In genomic region chr14:32906545-32906944, GRCm38 (mm10) we compare ENCODE assay signal across 21 mouse cellular contexts. TPM values are rescaled to one million over a fixed set of nuclear protein-coding genes. Genes with fewer than 3 reads are reported as not detected.
DNase-seq lines count a peak whose midpoint lies in the region; ATAC-seq and TF ChIP-seq lines count a peak whose summit lies in the region.
"Had no signal": no experiment of that assay in that cellular context is flagged by ENCODE, and none has a peak within 500 bp of the region (broad histone marks: within the 10 kb centered on the region; RNA-seq: fewer than 3 reads in every experiment).

No protein-coding gene starts in this region.

- no peaks in the 10 kb centered on the region for H3K27me3 ChIP-seq in forebrain, embryonic 14.5 days (replicated peaks; ENCODE audit: control insufficient read depth, insufficient read depth, low read length)
- no peaks in the 10 kb centered on the region for H3K27me3 ChIP-seq in forebrain, embryonic 10.5 days (ENCODE audit: poor library complexity, severe bottlenecking)
- H3K27me3 ChIP-seq in hindbrain, postnatal 0 days (ENCODE audit: insufficient read depth, low read length), result no peaks in the 10 kb centered on the region
- H3K27me3 ChIP-seq in hindbrain, embryonic 12.5 days, result no peaks in the 10 kb centered on the region
- H3K27me3 ChIP-seq in midbrain, embryonic 14.5 days (ENCODE audit: control insufficient read depth, insufficient read depth, low read length), result no peaks in the 10 kb centered on the region
- H3K27me3 ChIP-seq in midbrain, embryonic 10.5 days (ENCODE audit: low read depth, poor library complexity, severe bottlenecking), result no peaks in the 10 kb centered on the region
- H3K27me3 ChIP-seq: embryonic facial prominence, embryonic 12.5 days; hindbrain, embryonic 13.5 days had no signal

- peak; percentile 54; the same call in 1 of the 2 replicates for ATAC-seq in forebrain, embryonic 14.5 days
- 0 out of 2 replicates have a peak, but pooled peaks have one; percentile 32 for ATAC-seq in hindbrain, postnatal 0 days
- no peak for ATAC-seq in hindbrain, embryonic 12.5 days (ENCODE audit: low FRiP score)
- ATAC-seq in midbrain, embryonic 14.5 days (ENCODE audit: low FRiP score, low TSS enrichment), result no peak
- ATAC-seq: inflammation-experienced regulatory T-cells, adult 6 months; intestine, postnatal 0 days had no signal

- TF ChIP-seq POLR2A in brain, embryonic 14.5 days (IDR thresholded peaks at IDR 0.05; ENCODE audit: borderline replicate concordance, extremely low read depth, insufficient read depth, insufficient read length, poor library complexity, severe bottlenecking), result no peak

- 0 out of 2 replicates have a peak, but pooled peaks have one; percentile 6 for TF ChIP-seq CTCF in hindbrain, postnatal 0 days (IDR thresholded peaks at IDR 0.05; ENCODE audit: low read depth)
- no peak; the same call in 1 of the 2 replicates for TF ChIP-seq CTCF in brain, embryonic 14.5 days (IDR thresholded peaks at IDR 0.05; ENCODE audit: borderline replicate concordance, extremely low read depth, insufficient read depth, insufficient read length)

- WGBS in forebrain, embryonic 14.5 days, result 35% methylated on average over 3 of the region's 3 CpGs
- whole genome bisulfite sequencing in forebrain, embryonic 10.5 days, result 93% methylated on average over 3 of the region's 3 CpGs
- 40% methylated on average over 3 of the region's 3 CpGs for WGBS in hindbrain, postnatal 0 days
- 85% methylated on average over 3 of the region's 3 CpGs for WGBS in hindbrain, embryonic 12.5 days
- 77% methylated on average over 3 of the region's 3 CpGs for WGBS in midbrain, embryonic 14.5 days
- WGBS in midbrain, embryonic 10.5 days, result 93% methylated on average over 3 of the region's 3 CpGs

- no peak overlapping the region for H3K9ac ChIP-seq in forebrain, embryonic 14.5 days (ENCODE audit: low read length)
- H3K9ac ChIP-seq in hindbrain, postnatal 0 days (replicated peaks; ENCODE audit: low read length), result no peak overlapping the region
- H3K9ac ChIP-seq in hindbrain, embryonic 12.5 days, result no peak overlapping the region
- no peak overlapping the region for H3K9ac ChIP-seq in midbrain, embryonic 14.5 days (replicated peaks; ENCODE audit: low read length)
- H3K9ac ChIP-seq: embryonic facial prominence, embryonic 12.5 days; hindbrain, embryonic 13.5 days had no signal

- no peak overlapping the region for H3K4me2 ChIP-seq in forebrain, embryonic 14.5 days (ENCODE audit: low read length)
- H3K4me2 ChIP-seq in hindbrain, postnatal 0 days (ENCODE audit: low read depth, low read length), result no peak overlapping the region
- no peak overlapping the region for H3K4me2 ChIP-seq in hindbrain, embryonic 12.5 days (replicated peaks)
- no peak overlapping the region for H3K4me2 ChIP-seq in midbrain, embryonic 14.5 days (ENCODE audit: low read length)
- H3K4me2 ChIP-seq: embryonic facial prominence, embryonic 12.5 days; hindbrain, embryonic 13.5 days had no signal

- 0 out of 2 replicates have a peak, but pooled peaks cover 2% of the 10 kb centered on the region for H3K4me1 ChIP-seq in forebrain, embryonic 14.5 days (ENCODE audit: control insufficient read depth, insufficient read depth, low read length)
- H3K4me1 ChIP-seq in forebrain, embryonic 10.5 days, result no peaks in the 10 kb centered on the region
- no peaks in the 10 kb centered on the region for H3K4me1 ChIP-seq in hindbrain, postnatal 0 days (ENCODE audit: insufficient read depth, low read length)
- no peaks in the 10 kb centered on the region for H3K4me1 ChIP-seq in hindbrain, embryonic 12.5 days
- H3K4me1 ChIP-seq in midbrain, embryonic 14.5 days (ENCODE audit: control insufficient read depth, insufficient read depth, low read length), result no peaks in the 10 kb centered on the region
- H3K4me1 ChIP-seq in midbrain, embryonic 10.5 days, result no peaks in the 10 kb centered on the region
- H3K4me1 ChIP-seq: embryonic facial prominence, embryonic 12.5 days had no signal

- peak; percentile 78 for DNase-seq in forebrain, embryonic 14.5 days (ENCODE audit: low spot score)
- DNase-seq in forebrain, embryonic 10.5 days (ENCODE audit: extremely low spot score, low spot score), result no peak
- peak; percentile 63 for DNase-seq in hindbrain, postnatal 0 days (ENCODE audit: low spot score)
- DNase-seq in midbrain, embryonic 14.5 days, result peak; percentile 38
- no peak for DNase-seq in midbrain, embryonic 10.5 days (ENCODE audit: low spot score)
- DNase-seq in brain, embryonic 14.5 days (ENCODE audit: low read depth), result peak; percentile 84
- DNase-seq in frontal cortex, postnatal 36 days (ENCODE audit: low spot score in 2 of 2), result no peak
- DNase-seq: adrenal gland, adult 8-10 months; adrenal gland, postnatal 36 days; cerebellum, adult 11-12 months; cerebellum, postnatal 25 days; gastrocnemius, postnatal 10 days; heart, adult 18-20 months; heart, postnatal 10 days; heart, postnatal 4 days had no signal

- H3K27ac ChIP-seq in forebrain, embryonic 14.5 days (ENCODE audit: low read depth, low read length), result no peak overlapping the region
- no peak overlapping the region for H3K27ac ChIP-seq in forebrain, embryonic 10.5 days
- H3K27ac ChIP-seq in hindbrain, postnatal 0 days, result no peak overlapping the region
- no peak overlapping the region for H3K27ac ChIP-seq in hindbrain, embryonic 12.5 days
- no peak overlapping the region for H3K27ac ChIP-seq in midbrain, embryonic 14.5 days (replicated peaks; ENCODE audit: low read depth, low read length)
- no peak overlapping the region for H3K27ac ChIP-seq in midbrain, embryonic 10.5 days (replicated peaks)
- H3K27ac ChIP-seq: embryonic facial prominence, embryonic 12.5 days; heart, embryonic 10.5 days; hindbrain, embryonic 13.5 days had no signal

- no peaks in the 10 kb centered on the region for H3K36me3 ChIP-seq in forebrain, embryonic 14.5 days (ENCODE audit: control insufficient read depth, insufficient read depth, low read length)
- no peaks in the 10 kb centered on the region for H3K36me3 ChIP-seq in forebrain, embryonic 10.5 days (replicated peaks)
- no peaks in the 10 kb centered on the region for H3K36me3 ChIP-seq in hindbrain, postnatal 0 days (ENCODE audit: insufficient read depth, low read length)
- no peaks in the 10 kb centered on the region for H3K36me3 ChIP-seq in hindbrain, embryonic 12.5 days
- H3K36me3 ChIP-seq in midbrain, embryonic 14.5 days (ENCODE audit: control insufficient read depth, insufficient read depth, low read length), result no peaks in the 10 kb centered on the region
- no peaks in the 10 kb centered on the region for H3K36me3 ChIP-seq in midbrain, embryonic 10.5 days
- H3K36me3 ChIP-seq: embryonic facial prominence, embryonic 12.5 days; heart, embryonic 10.5 days; hindbrain, embryonic 13.5 days had no signal

- H3K4me3 ChIP-seq in forebrain, embryonic 14.5 days (ENCODE audit: low read depth, low read length), result no peak overlapping the region
- H3K4me3 ChIP-seq in forebrain, embryonic 10.5 days, result no peak overlapping the region
- no peak overlapping the region for H3K4me3 ChIP-seq in hindbrain, postnatal 0 days (ENCODE audit: low read length)
- H3K4me3 ChIP-seq in hindbrain, embryonic 12.5 days, result no peak overlapping the region
- no peak overlapping the region for H3K4me3 ChIP-seq in midbrain, embryonic 14.5 days (replicated peaks; ENCODE audit: low read depth, low read length)
- no peak overlapping the region for H3K4me3 ChIP-seq in midbrain, embryonic 10.5 days
- H3K4me3 ChIP-seq: embryonic facial prominence, embryonic 12.5 days; heart, embryonic 10.5 days; hindbrain, embryonic 13.5 days had no signal

- no peaks in the 10 kb centered on the region for H3K9me3 ChIP-seq in forebrain, embryonic 14.5 days (replicated peaks; ENCODE audit: control insufficient read depth, low read length)
- H3K9me3 ChIP-seq in forebrain, embryonic 10.5 days, result no peaks in the 10 kb centered on the region
- H3K9me3 ChIP-seq in hindbrain, postnatal 0 days (ENCODE audit: low read length), result no peaks in the 10 kb centered on the region
- no peaks in the 10 kb centered on the region for H3K9me3 ChIP-seq in hindbrain, embryonic 12.5 days (replicated peaks)
- no peaks in the 10 kb centered on the region for H3K9me3 ChIP-seq in midbrain, embryonic 14.5 days (ENCODE audit: control insufficient read depth, low read length)
- H3K9me3 ChIP-seq in midbrain, embryonic 10.5 days (replicated peaks), result no peaks in the 10 kb centered on the region
- H3K9me3 ChIP-seq: embryonic facial prominence, embryonic 12.5 days; heart, embryonic 10.5 days; hindbrain, embryonic 13.5 days had no signal

RNA-seq across cellular contexts. Expression of gene Vstm4, which starts 50.0 kb away (rescaled TPM):
- 6.0 and 9.2 TPM in 2 replicates for polyA plus RNA-seq in forebrain, embryonic 14.5 days (2014; fragmentation: Nextera tagmentation; extraction: Ambion mirVana)
- 1.5 and 2.1 TPM in 2 replicates for polyA plus RNA-seq in forebrain, embryonic 10.5 days (2016; fragmentation: Nextera tagmentation; extraction: Ambion mirVana)
- total RNA-seq in hindbrain, postnatal 0 days (2014; rRNA removed), result 9.6 and 9.8 TPM in 2 replicates
- 14.8 and 14.9 TPM in 2 replicates for polyA plus RNA-seq in hindbrain, postnatal 0 days (2015; fragmentation: Nextera tagmentation; extraction: Ambion mirVana)
- polyA plus RNA-seq in hindbrain, embryonic 12.5 days (2016; fragmentation: Nextera tagmentation; extraction: Ambion mirVana), result 7.3 and 8.2 TPM in 2 replicates
- 2.2 and 7.7 TPM in 2 replicates for polyA plus RNA-seq in midbrain, embryonic 14.5 days (2014; fragmentation: Nextera tagmentation; extraction: Ambion mirVana)
- polyA plus RNA-seq in midbrain, embryonic 10.5 days (2016; fragmentation: Nextera tagmentation; extraction: Ambion mirVana), result 2.7 and 3.6 TPM in 2 replicates
- polyA plus RNA-seq in brain, embryonic 14.5 days (2012; rRNA removed), result 3.7 and 6.0 TPM in 2 replicates
- polyA plus RNA-seq: inflammation-experienced regulatory T-cells, adult 6 months had no signal

Comparison
In these comparisons a context has a peak if more than half of its experiments do, and no peak if none do; other contexts are left out.
1. ATAC-seq: peak in forebrain, embryonic 14.5 days (single experiment) and hindbrain, postnatal 0 days (single experiment); none in hindbrain, embryonic 12.5 days (single experiment) and midbrain, embryonic 14.5 days (single experiment).
2. DNase-seq: peak in forebrain, embryonic 14.5 days (single experiment), hindbrain, postnatal 0 days (single experiment), midbrain, embryonic 14.5 days (single experiment) and brain, embryonic 14.5 days (single experiment); none in forebrain, embryonic 10.5 days (single experiment), midbrain, embryonic 10.5 days (single experiment) and frontal cortex, postnatal 36 days (0 of 2).